Mouse (Mus musculus) spleen, adult 2 months (tissue): ENCODE measurements at regions not wholly inside any gene's neighbourhood (a gene's known extent, or its start where the extent isn't known, plus 50 kb on each side); places are given as distances from the start of the nearest gene placed in this dataset.

ENCODE experiments used
- CTCF ChIP-seq: fragments of 200-500 bp; IDR thresholded peaks from 2 replicates; pipeline ENCODE4 v1.5.1; 2011; ENCODE audit warnings: mild to moderate bottlenecking, inconsistent platforms; ENCODE audit not compliant: insufficient read depth, insufficient read length, insufficient replicate concordance; ENCODE audit errors: extremely low read depth
- POLR2A ChIP-seq: fragments of 200-500 bp; IDR thresholded peaks from 2 replicates; pipeline ENCODE4 v1.6.1; 2011; ENCODE audit warnings: low read depth, low read length, inconsistent platforms

DNA sequence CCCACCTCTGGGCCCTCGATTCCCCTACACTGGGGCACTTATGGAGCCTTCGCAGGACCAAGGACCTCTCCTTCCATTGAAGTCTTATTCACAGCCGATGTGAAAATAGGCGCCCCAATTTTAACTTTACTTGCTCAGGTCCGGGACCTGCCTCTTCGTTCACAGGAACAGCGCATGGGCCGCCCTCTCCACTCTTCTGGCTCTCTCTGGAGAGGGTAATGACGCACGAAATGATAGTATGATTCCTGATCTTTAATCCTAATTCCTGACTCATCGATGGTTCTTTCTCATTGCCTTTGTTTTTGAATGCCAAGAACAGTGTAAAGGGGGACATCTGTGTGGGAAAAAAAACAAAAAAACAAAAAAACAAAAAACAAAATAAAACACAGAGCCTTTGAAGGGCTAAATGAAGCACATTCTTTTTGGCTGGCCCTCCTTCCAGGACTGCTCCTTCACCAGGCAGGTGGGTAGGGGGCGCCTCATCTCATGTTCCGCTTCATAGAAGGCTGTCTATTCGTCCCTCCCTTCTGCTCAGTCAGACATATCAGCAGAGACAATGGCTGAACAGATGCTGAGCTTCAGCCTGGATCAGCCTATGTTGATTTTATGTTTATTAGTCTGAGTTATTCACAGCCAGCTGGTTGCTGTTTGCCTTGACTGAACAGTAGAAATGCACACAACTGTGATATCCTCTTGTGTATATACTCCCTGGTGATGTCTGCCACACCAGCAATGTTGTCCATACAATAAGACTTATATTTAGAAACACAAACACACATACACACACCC is 438.8 kb upstream of the Alcam start:
- TF ChIP-seq CTCF, result no peak
- TF ChIP-seq POLR2A, result no peak
